Mouse (Mus musculus) MEL (cell line): ENCODE measurements at regions not wholly inside any gene's neighbourhood (a gene's known extent, or its start where the extent isn't known, plus 50 kb on each side); places are given as distances from the start of the nearest gene placed in this dataset.

Experiments
- CHD1 ChIP-seq: IDR thresholded peaks from 2 replicates; pipeline ENCODE4 v1.6.1; 2012; ENCODE audit warnings: low read depth, mild to moderate bottlenecking, inconsistent platforms, low read length, improper control_type of control experiment
- CTCF ChIP-seq, 3 experiments: IDR thresholded peaks in 2 of 3; conservative IDR thresholded peaks in 1 of 3; 2 replicates each; pipeline ENCODE4 v1.5.1; 2011 to 2012; ENCODE audit warnings: low read length in 3 of 3, low read depth in 2 of 3, mild to moderate bottlenecking in 2 of 3, improper control_type of control experiment in 1 of 3, inconsistent platforms in 1 of 3, mixed read lengths in 1 of 3, moderate library complexity in 1 of 3; ENCODE audit not compliant: control insufficient read depth in 1 of 3, insufficient read depth in 1 of 3, poor library complexity in 1 of 3, severe bottlenecking in 1 of 3
- EP300 ChIP-seq, 2 experiments: IDR thresholded peaks; 2 replicates each; pipeline ENCODE4 v1.6.1; 2011; ENCODE audit warnings: improper control_type of control experiment in 2 of 2, low read length in 2 of 2, low read depth in 1 of 2, mild to moderate bottlenecking in 1 of 2
- MAX ChIP-seq: IDR thresholded peaks from 2 replicates; pipeline ENCODE4 v1.6.1; 2011; ENCODE audit warnings: low read length, improper control_type of control experiment
- SIN3A ChIP-seq: IDR thresholded peaks from 2 replicates; pipeline ENCODE4 v1.6.1; 2012; ENCODE audit warnings: low read length, improper control_type of control experiment, inconsistent platforms
- TBP ChIP-seq: IDR thresholded peaks from 2 replicates; pipeline ENCODE4 v1.8.0; 2011; ENCODE audit warnings: low read depth, low read length, improper control_type of control experiment
- TCF12 ChIP-seq: IDR thresholded peaks from 2 replicates; pipeline ENCODE4 v1.6.1; 2014; ENCODE audit warnings: low read depth, mild to moderate bottlenecking, inconsistent platforms, low read length, improper control_type of control experiment, moderate library complexity

- TF ChIP-seq SIN3A (no peak), MAX (no peak), TCF12 (no peak), CTCF (IDR thresholded peaks at IDR 0.05 in 2 of 3, conservative IDR thresholded peaks at IDR 0.05 in 1 of 3; ENCODE audit: control insufficient read depth in 1 of 3, insufficient read depth in 1 of 3, low read depth in 2 of 3, low read length in 3 of 3, poor library complexity in 1 of 3, severe bottlenecking in 1 of 3) (no peak), CHD1 (no peak), EP300 (IDR thresholded peaks at IDR 0.05; ENCODE audit: low read depth in 1 of 2, low read length in 2 of 2) (no peak), TBP (no peak)
Measured at GRCm38 (mm10) chr12:86821183-86821582, 63.4 kb downstream of the Irf2bpl start.
